Mouse (Mus musculus) forebrain, embryonic 16.5 days (tissue): ENCODE data around the gene Hsd17b2. TPM values are rescaled to one million over a fixed set of nuclear protein-coding genes. Genes with fewer than 3 reads are reported as not detected.

Experiments used
- ATAC-seq: fragments of 200-750 bp; cut with Nextera tagmentation; 2 replicates; pipeline ENCODE4 v1.8.0; 2017; ENCODE audit warnings: mild to moderate bottlenecking, moderate library complexity
- H3K27ac ChIP-seq: fragments of 300-500 bp; sonication (generic); 2 replicates; pipeline ENCODE4 v1.5.1; 2014; ENCODE audit warnings: low read length, control low read depth
- H3K27me3 ChIP-seq: fragments of 300-500 bp; sonication (generic); replicated peaks from 2 replicates; pipeline ENCODE4 v1.6.1; 2014; ENCODE audit warnings: low read length; ENCODE audit not compliant: control insufficient read depth, insufficient read depth
- H3K36me3 ChIP-seq: fragments of 300-500 bp; sonication (generic); 2 replicates; pipeline ENCODE4 v1.6.1; 2014; ENCODE audit not compliant: control insufficient read depth, insufficient read depth
- H3K4me1 ChIP-seq: fragments of 300-500 bp; sonication (generic); replicated peaks from 2 replicates; pipeline ENCODE4 v1.6.1; 2014; ENCODE audit warnings: low read length; ENCODE audit not compliant: control insufficient read depth, insufficient read depth
- H3K4me2 ChIP-seq: fragments of 300-500 bp; sonication (generic); 2 replicates; pipeline ENCODE4 v1.6.1; 2014; ENCODE audit warnings: mild to moderate bottlenecking, low read length, control low read depth
- H3K4me3 ChIP-seq: fragments of 300-500 bp; sonication (generic); replicated peaks from 2 replicates; pipeline ENCODE4 v1.5.1; 2014; ENCODE audit warnings: mild to moderate bottlenecking, low read length, control low read depth
- H3K9ac ChIP-seq: fragments of 300-500 bp; sonication (generic); replicated peaks from 2 replicates; pipeline ENCODE4 v1.6.1; 2014; ENCODE audit warnings: low read depth, low read length, control low read depth
- H3K9me3 ChIP-seq: fragments of 300-500 bp; sonication (generic); 2 replicates; pipeline ENCODE4 v1.6.1; 2016; ENCODE audit warnings: low read length; ENCODE audit not compliant: control insufficient read depth
- WGBS: fragments of 180-500 bp; shearing (Covaris S2); extraction: QIAGEN DNeasy Blood & Tissue Kit; methylation state at CpG from one replicate; pipeline ENCODE4 v1.1.7; 2014; 5-methylcytosine and 5-hydroxymethylcytosine counted together
- polyA plus RNA-seq: library from polyadenylated mRNA; unstranded; fragments of >200 nt; fragmentation: Nextera tagmentation; extraction: Ambion mirVana; gene quantifications from 2 replicates; pipeline ENCODE4 v1.2.1, GENCODE M21; 2015

The Hsd17b2 gene
- polyA plus RNA-seq, 1 experiment from 2014 or later: not detected

DNA sequence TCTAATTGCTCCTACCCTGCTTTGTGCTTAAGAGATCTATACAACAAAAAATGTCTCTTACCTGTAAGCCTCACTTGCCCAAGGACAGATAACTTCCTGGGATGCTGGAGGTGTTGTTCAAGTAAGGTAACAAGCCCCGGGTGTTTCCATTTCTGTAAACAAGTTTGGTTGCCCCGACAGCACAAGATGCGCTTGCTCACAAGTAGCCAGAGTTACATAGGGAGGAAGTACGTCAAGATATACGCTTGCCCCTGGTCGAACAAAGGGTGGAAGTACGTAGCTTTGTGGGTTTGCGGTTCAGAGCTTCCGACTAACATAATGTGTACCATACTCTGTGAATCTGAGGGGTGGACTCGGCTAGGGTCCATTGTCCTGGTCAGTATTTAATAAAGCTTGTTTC is 74.4 kb downstream of the Hsd17b2 start:
- WGBS: 90% methylated on average over 10 of the region's 10 CpGs
- H3K9ac ChIP-seq: no peak overlapping the region
- no peak overlapping the region for H3K4me2 ChIP-seq
- H3K4me3 ChIP-seq: no peak overlapping the region
- H3K4me1 ChIP-seq: no peaks in the 10 kb centered on the region
- no peaks in the 10 kb centered on the region for H3K36me3 ChIP-seq
- no peak overlapping the region for H3K27ac ChIP-seq
- no peaks in the 10 kb centered on the region for H3K27me3 ChIP-seq
- no peaks in the 10 kb centered on the region for H3K9me3 ChIP-seq
- ATAC-seq: no peak

DNA sequence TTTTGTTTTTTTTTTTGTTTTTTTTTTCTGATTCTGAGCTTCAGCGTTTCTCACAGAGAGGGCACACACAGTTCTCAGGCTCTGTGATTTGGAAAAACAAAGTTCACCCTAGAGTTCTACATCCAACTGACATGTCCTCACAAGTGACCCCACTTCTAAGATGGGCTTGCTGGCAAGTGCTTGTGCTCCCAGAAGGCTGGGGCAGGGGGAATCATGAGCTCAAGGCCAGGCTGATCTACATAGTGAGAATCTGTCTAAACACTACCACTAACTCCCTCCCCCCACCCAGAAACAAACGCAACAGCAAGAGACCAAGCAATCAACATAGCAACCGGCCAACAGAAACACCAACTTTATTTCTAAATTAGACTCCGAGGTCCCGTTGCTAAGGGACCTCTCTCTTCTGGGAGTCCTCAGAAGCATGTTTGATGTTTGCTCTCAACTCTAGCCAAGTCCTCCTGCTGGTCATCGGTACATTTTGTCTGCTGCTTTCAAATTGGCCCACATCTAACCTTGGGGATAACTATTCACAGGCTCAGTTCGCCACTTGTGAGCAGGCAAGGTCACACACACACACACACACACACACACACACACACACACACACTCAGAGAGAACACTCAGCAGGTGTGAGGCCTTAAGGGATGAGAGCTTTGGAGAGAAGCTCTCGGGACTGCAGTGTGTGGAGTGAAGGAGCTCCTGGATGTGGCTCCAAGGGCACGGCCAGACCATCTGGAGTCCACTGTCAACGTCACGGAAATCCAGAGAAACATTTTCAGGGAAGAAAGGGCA is 77.0 kb downstream of the Hsd17b2 start:
- Histone ChIP-seq H3K9ac (no peak overlapping the region), H3K27me3 (no peaks in the 10 kb centered on the region), H3K4me3 (no peak overlapping the region), H3K9me3 (no peaks in the 10 kb centered on the region), H3K4me1 (no peaks in the 10 kb centered on the region), H3K4me2 (no peak overlapping the region), H3K36me3 (no peaks in the 10 kb centered on the region), H3K27ac (no peak overlapping the region)
- 72% methylated on average over 11 of the region's 11 CpGs for WGBS
- no peak for ATAC-seq

DNA sequence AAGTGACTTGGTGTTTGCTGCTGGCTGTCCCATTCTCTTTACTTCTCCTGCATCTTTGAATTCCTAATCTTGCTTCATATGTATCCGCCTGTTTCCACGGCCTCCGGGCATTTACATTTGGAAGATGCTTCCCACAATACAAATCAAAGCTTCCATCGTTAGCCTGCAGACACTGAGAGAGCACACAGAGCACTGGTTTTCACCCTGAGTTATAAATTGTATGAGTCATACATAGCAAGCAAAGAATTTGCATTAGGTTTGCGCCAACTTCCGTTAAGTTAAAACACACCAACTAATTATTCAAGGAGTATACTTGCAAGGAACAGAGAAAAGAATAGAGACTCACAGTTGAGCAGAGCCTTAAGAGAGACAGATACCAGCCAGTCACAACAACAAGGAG is 77.6 kb downstream of the Hsd17b2 start:
- Histone ChIP-seq H3K9me3 (no peaks in the 10 kb centered on the region), H3K4me3 (no peak overlapping the region), H3K36me3 (no peaks in the 10 kb centered on the region), H3K4me2 (no peak overlapping the region), H3K9ac (no peak overlapping the region), H3K27me3 (no peaks in the 10 kb centered on the region), H3K4me1 (no peaks in the 10 kb centered on the region), H3K27ac (no peak overlapping the region)
- WGBS: 56% methylated on average over 6 of the region's 6 CpGs
- ATAC-seq: no peak

DNA sequence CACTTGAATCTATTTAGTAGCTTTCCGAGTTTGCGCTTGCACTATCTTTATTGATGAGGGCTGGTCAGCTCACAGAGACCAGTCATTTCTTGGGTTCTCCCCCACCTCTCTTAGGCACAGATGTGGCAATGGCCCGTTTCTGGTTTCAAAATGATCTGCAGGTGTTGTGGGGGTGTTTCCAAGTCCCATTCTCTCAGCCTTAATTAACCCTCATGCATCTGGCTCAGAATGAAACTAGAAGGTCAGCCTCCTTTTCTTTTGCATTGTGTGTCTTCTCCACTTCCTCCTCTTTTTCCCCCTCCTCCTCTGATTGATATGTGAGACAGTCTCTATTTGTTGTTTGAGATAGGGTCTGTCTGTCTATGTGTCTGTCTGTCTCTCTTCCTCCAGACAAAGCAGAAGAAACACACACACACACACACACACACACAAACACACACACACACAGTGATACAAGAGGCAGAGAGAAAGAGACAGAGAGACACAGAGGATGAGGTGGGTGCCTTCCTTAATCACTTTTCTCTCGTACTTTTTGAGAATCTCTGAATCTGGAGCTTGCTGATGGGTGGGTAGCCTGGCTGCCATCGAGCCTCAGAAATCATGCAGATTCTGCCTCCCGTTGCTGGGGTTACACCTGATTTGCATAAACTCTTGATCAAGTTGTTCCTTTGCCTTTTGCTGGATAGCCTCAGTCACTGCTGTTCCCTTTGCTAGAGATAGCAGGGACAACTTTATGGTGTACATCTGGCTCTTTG is 79.8 kb downstream of the Hsd17b2 start:
- H3K27ac ChIP-seq: no peak overlapping the region
- no peaks in the 10 kb centered on the region for H3K9me3 ChIP-seq
- H3K27me3 ChIP-seq: no peaks in the 10 kb centered on the region
- no peaks in the 10 kb centered on the region for H3K4me1 ChIP-seq
- H3K36me3 ChIP-seq: no peaks in the 10 kb centered on the region
- H3K4me3 ChIP-seq: no peak overlapping the region
- no peak for ATAC-seq
- no peak overlapping the region for H3K9ac ChIP-seq
- WGBS: 68% methylated on average over 6 of the region's 6 CpGs
- no peak overlapping the region for H3K4me2 ChIP-seq

DNA sequence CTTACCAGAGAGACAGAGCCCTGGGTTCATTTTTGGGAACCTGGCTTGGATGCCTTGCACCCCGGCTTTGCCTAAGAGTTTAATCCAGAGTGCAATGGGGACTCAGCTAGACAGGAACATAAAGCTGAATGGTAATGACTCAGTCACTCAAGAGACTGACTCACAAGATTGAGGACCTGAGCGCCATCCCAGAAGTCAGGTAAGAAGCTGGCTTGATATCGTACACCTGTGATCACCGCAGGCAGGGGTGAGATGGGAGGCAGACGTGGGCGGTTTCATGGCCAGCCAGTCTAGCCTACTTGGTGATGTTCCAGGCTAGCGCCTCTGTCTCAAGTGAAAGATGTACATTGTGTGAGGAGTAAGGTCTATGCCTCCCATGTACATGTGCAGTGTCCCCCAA is 81.3 kb downstream of the Hsd17b2 start:
- H3K4me3 ChIP-seq: no peak overlapping the region
- H3K9me3 ChIP-seq: peaks cover 4% of the 10 kb centered on the region
- 97% methylated on average over 7 of the region's 7 CpGs for WGBS
- no peaks in the 10 kb centered on the region for H3K4me1 ChIP-seq
- H3K36me3 ChIP-seq: peaks cover 2% of the 10 kb centered on the region; the same call in 1 of the 2 replicates
- no peak overlapping the region for H3K9ac ChIP-seq
- H3K4me2 ChIP-seq: no peak overlapping the region
- H3K27ac ChIP-seq: no peak overlapping the region
- H3K27me3 ChIP-seq: no peaks in the 10 kb centered on the region
- ATAC-seq: no peak

DNA sequence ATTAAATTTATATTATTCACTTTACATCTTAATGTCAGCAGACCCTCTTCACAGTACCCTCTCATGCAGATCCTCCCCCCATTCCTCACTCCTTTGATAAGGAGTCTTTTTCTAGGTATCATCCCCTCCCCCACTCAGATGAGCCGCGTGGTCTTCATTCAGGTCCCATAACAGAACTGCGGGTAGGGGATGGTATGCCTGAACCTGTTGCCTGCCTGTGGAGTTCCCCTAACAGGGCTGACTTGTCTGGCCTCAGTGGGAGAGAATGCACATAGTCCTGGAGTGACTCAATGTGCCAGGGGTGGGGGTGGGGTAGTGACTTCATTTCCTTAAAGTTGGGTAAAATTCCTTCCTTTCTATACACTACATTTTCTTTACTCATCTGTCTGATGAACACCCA is 84.7 kb downstream of the Hsd17b2 start:
- Histone ChIP-seq H3K27me3 (no peaks in the 10 kb centered on the region), H3K4me3 (no peak overlapping the region), H3K4me1 (no peaks in the 10 kb centered on the region), H3K27ac (no peak overlapping the region), H3K9me3 (peaks cover 4% of the 10 kb centered on the region), H3K36me3 (peaks cover 14% of the 10 kb centered on the region; the same call in 1 of the 2 replicates), H3K4me2 (no peak overlapping the region), H3K9ac (no peak overlapping the region)
- 91% methylated on average over 3 of the region's 3 CpGs for WGBS
- ATAC-seq: no peak

DNA sequence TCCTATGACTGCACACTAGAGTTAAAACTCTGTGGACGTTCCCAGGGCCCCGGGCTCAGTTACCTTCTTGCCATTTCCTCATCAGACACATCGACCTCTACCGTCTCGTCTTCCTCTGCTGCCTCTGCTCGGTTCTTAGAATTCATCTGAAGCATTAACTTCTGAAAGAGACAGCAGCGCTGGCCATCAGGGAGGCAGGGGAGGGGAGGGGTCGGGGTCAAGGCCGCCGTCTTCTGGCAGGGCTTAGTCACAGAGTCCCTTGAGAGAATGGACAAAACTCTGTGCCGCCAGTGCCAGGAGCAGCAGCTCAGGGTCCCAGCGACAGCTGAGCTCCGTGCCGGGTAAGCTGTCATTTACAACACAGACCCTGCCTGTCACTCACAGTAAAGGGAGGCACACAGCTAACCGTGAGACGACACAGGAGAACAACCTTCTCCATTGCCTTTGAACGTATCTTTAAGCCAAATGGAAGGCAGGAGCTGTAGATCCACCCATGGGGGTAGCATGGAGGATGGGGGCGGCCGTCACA is 91.0 kb downstream of the Hsd17b2 start:
- Histone ChIP-seq H3K36me3 (peaks cover 20% of the 10 kb centered on the region), H3K9ac (no peak overlapping the region), H3K4me2 (no peak overlapping the region), H3K9me3 (no peaks in the 10 kb centered on the region), H3K27me3 (no peaks in the 10 kb centered on the region), H3K27ac (no peak overlapping the region), H3K4me3 (no peak overlapping the region), H3K4me1 (no peaks in the 10 kb centered on the region)
- 86% methylated on average over 19 of the region's 19 CpGs for WGBS
- ATAC-seq: no peak

DNA sequence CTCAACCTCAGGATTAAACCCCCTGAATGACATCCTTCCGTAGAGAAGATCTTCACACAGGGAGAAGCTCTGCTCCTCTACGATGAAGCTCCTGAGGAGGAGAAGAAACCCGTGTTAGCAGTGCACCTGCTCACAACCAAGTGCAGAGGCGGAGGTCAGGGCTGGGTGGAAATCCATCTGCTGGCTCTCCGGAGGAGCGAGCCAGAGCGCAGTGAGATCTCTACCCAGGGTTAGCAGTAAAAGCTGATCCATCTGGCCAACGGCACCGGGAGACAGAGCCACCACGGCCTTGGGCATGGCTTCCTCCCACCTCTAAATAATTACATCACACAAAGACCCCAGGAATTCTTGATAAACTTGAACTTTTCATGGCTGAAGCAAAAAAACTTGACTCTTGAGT is 92.9 kb downstream of the Hsd17b2 start:
- no peak overlapping the region for H3K4me3 ChIP-seq
- WGBS: 88% methylated on average over 10 of the region's 10 CpGs
- peaks cover 15% of the 10 kb centered on the region for H3K36me3 ChIP-seq
- H3K27me3 ChIP-seq: no peaks in the 10 kb centered on the region
- ATAC-seq: no peak
- no peaks in the 10 kb centered on the region for H3K4me1 ChIP-seq
- H3K27ac ChIP-seq: no peak overlapping the region; the same call in 1 of the 2 replicates
- H3K9me3 ChIP-seq: no peaks in the 10 kb centered on the region
- no peak overlapping the region for H3K4me2 ChIP-seq
- H3K9ac ChIP-seq: no peak overlapping the region

DNA sequence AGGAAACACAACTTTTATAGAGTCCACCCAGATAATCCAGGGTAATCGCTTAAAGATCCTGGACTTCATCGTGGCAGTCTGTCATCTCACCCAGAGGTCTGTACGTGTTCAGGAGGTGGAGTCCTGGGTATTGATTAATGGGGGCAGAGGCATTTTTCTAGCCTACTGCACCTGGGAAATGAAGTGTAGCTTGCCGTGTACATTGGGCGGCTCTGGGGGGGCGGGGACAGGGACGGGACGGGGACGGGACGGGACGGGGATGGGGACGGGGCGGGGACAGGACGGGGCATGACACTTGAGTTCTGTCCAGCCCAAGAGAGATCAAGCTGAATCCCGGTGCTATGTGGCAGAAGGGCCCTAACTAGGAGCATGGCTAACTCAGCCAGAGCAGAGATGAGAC is 94.8 kb downstream of the Hsd17b2 start:
- no peak overlapping the region for H3K27ac ChIP-seq
- peaks cover 9% of the 10 kb centered on the region for H3K36me3 ChIP-seq
- H3K9ac ChIP-seq: no peak overlapping the region
- H3K4me2 ChIP-seq: no peak overlapping the region
- no peaks in the 10 kb centered on the region for H3K9me3 ChIP-seq
- no peaks in the 10 kb centered on the region for H3K27me3 ChIP-seq
- no peak for ATAC-seq
- peaks cover 13% of the 10 kb centered on the region for H3K4me1 ChIP-seq
- WGBS: 95% methylated on average over 15 of the region's 15 CpGs
- no peak overlapping the region for H3K4me3 ChIP-seq
